ENCODE assay signal across 8 mouse cellular contexts in genomic region chr16:4606431-4607084, GRCm38 (mm10). TPM values are rescaled to one million over a fixed set of nuclear protein-coding genes. Genes with fewer than 3 reads are reported as not detected.
DNase-seq lines count a peak whose midpoint lies in the region; ATAC-seq and TF ChIP-seq lines count a peak whose summit lies in the region.

No protein-coding gene starts in this region.

- DNase-seq in thymus, postnatal 0 days (ENCODE audit: low spot score) = peak; percentile 32
- no peak for DNase-seq in thymus, adult 2 months
- DNase-seq in embryonic facial prominence, embryonic 14.5 days (ENCODE audit: low spot score) = no peak
- peak; percentile 51 to 73 for DNase-seq in heart, postnatal 14 days
- peak; percentile 80 to 84 for DNase-seq in kidney, postnatal 25 days
- no peak for DNase-seq in ovary, adult 18-20 months (ENCODE audit: low spot score)

- TF ChIP-seq CTCF in thymus, adult 2 months (IDR thresholded peaks at IDR 0.05; ENCODE audit: borderline replicate concordance, control insufficient read depth, extremely low read depth, insufficient read depth, low read length, poor library complexity) = no peak

- no peak overlapping the region for H3K4me2 ChIP-seq in embryonic facial prominence, embryonic 14.5 days (ENCODE audit: low read depth, low read length)

- WGBS in thymus, adult 2 months = 66% methylated on average over 5 of the region's 5 CpGs
- 30% methylated on average over 5 of the region's 5 CpGs for WGBS in embryonic facial prominence, embryonic 14.5 days

- no peak for ATAC-seq in embryonic facial prominence, embryonic 14.5 days (ENCODE audit: low read depth)
- ATAC-seq in megakaryocyte-erythroid progenitor cell, adult 5-6 weeks (replicated peaks; ENCODE audit: low FRiP score, low TSS enrichment, poor library complexity, severe bottlenecking) = peak; percentile 60; the same call in 1 of the 2 replicates
- no peak for ATAC-seq in activated CD4-positive, CD25-positive, alpha-beta regulatory T cell, adult 4 months

- no peaks in the 10 kb centered on the region for H3K4me1 ChIP-seq in thymus, adult 2 months (replicated peaks; ENCODE audit: control insufficient read depth, insufficient read depth, low read length)
- H3K4me1 ChIP-seq in embryonic facial prominence, embryonic 14.5 days (ENCODE audit: control insufficient read depth, insufficient read depth, low read length) = peaks cover 55% of the 10 kb centered on the region

- no peaks in the 10 kb centered on the region for H3K36me3 ChIP-seq in thymus, adult 2 months (ENCODE audit: control insufficient read depth, insufficient read depth, low read length)
- H3K36me3 ChIP-seq in embryonic facial prominence, embryonic 14.5 days (ENCODE audit: control insufficient read depth, insufficient read depth, low read length) = peaks cover 26% of the 10 kb centered on the region

- H3K27me3 ChIP-seq in thymus, adult 2 months (ENCODE audit: control insufficient read depth, insufficient read depth, low read length) = no peaks in the 10 kb centered on the region
- no peaks in the 10 kb centered on the region for H3K27me3 ChIP-seq in embryonic facial prominence, embryonic 14.5 days (replicated peaks; ENCODE audit: control insufficient read depth, insufficient read depth, low read length)

- H3K27ac ChIP-seq in thymus, adult 2 months (ENCODE audit: control insufficient read depth, insufficient read depth, low read length) = no peak overlapping the region
- peak overlapping the region; percentile 8; the same call in 1 of the 2 replicates for H3K27ac ChIP-seq in embryonic facial prominence, embryonic 14.5 days (replicated peaks; ENCODE audit: low read depth, low read length)

- H3K9me3 ChIP-seq in embryonic facial prominence, embryonic 14.5 days (ENCODE audit: control insufficient read depth, low read length) = no peaks in the 10 kb centered on the region

- no peak overlapping the region for H3K9ac ChIP-seq in embryonic facial prominence, embryonic 14.5 days (ENCODE audit: low read depth, low read length)

- TF ChIP-seq POLR2A in thymus, adult 2 months (IDR thresholded peaks at IDR 0.05; ENCODE audit: control insufficient read depth, extremely low read depth, insufficient read depth, low read length, poor library complexity) = no peak

- H3K4me3 ChIP-seq in thymus, adult 2 months (ENCODE audit: control insufficient read depth, insufficient read depth, low read length) = no peak overlapping the region
- no peak overlapping the region for H3K4me3 ChIP-seq in embryonic facial prominence, embryonic 14.5 days (ENCODE audit: low read depth, low read length)

- intact Hi-C loops in heart, postnatal 14 days (cut with DNase I) = loop anchor here (1.0 to 10.0 kb wide), 4 partner anchors 38 to 302 kb away; no protein-coding TSS in a partner anchor

RNA-seq across cellular contexts. Expression of gene Glis2, which starts 12.0 kb away (rescaled TPM):
- polyA plus RNA-seq in thymus, postnatal 0 days (2015; fragmentation: Nextera tagmentation; extraction: Ambion mirVana) = 3.6 and 5.3 TPM in 2 replicates
- polyA plus RNA-seq in thymus, adult 2 months (2012; rRNA removed) = 11.8 and 14.3 TPM in 2 replicates
- polyA plus RNA-seq in embryonic facial prominence, embryonic 14.5 days (2014; fragmentation: Nextera tagmentation; extraction: Ambion mirVana) = 34.7 and 36.3 TPM in 2 replicates
- total RNA-seq in heart, postnatal 14 days (2021) = 10 to 100 TPM; 20.8 to 23.0 TPM
- total RNA-seq in megakaryocyte-erythroid progenitor cell, adult 5-6 weeks (2014; fragmentation: Nextera tagmentation) = 2.0 TPM in 1 of 2 replicates, not detected in the other
- 0.33 TPM in 1 of 2 replicates, not detected in the other for total RNA-seq in megakaryocyte-erythroid progenitor cell, adult 5-6 weeks (2017)
- under 1 TPM in 1 of 2 experiments, not detected in 1; 0.71 TPM for polyA plus RNA-seq in activated CD4-positive, CD25-positive, alpha-beta regulatory T cell, adult 4 months (2017; shearing (Covaris generic))

RNA-seq across cellular contexts. Expression of gene Pam16, which starts 18.2 kb away (rescaled TPM):
- 147 and 155 TPM in 2 replicates for polyA plus RNA-seq in thymus, postnatal 0 days (2015; fragmentation: Nextera tagmentation; extraction: Ambion mirVana)
- polyA plus RNA-seq in thymus, adult 2 months (2012; rRNA removed) = 35.7 and 40.4 TPM in 2 replicates
- 90.8 and 90.9 TPM in 2 replicates for polyA plus RNA-seq in embryonic facial prominence, embryonic 14.5 days (2014; fragmentation: Nextera tagmentation; extraction: Ambion mirVana)
- total RNA-seq in heart, postnatal 14 days (2021) = 100 to 1,000 TPM; 119 to 137 TPM
- total RNA-seq in megakaryocyte-erythroid progenitor cell, adult 5-6 weeks (2014; fragmentation: Nextera tagmentation) = 76.0 and 100 TPM in 2 replicates
- 18.2 and 24.0 TPM in 2 replicates for total RNA-seq in megakaryocyte-erythroid progenitor cell, adult 5-6 weeks (2017)
- polyA plus RNA-seq in activated CD4-positive, CD25-positive, alpha-beta regulatory T cell, adult 4 months (2017; shearing (Covaris generic)) = 10 to 100 TPM; 30.5 to 37.9 TPM

RNA-seq across cellular contexts. Expression of gene Vasn, which starts 33.2 kb away (rescaled TPM):
- 2.0 and 2.4 TPM in 2 replicates for polyA plus RNA-seq in thymus, postnatal 0 days (2015; fragmentation: Nextera tagmentation; extraction: Ambion mirVana)
- polyA plus RNA-seq in thymus, adult 2 months (2012; rRNA removed) = 5.3 and 8.1 TPM in 2 replicates
- 31.3 and 32.4 TPM in 2 replicates for polyA plus RNA-seq in embryonic facial prominence, embryonic 14.5 days (2014; fragmentation: Nextera tagmentation; extraction: Ambion mirVana)
- 10 to 100 TPM; 12.1 to 14.7 TPM for total RNA-seq in heart, postnatal 14 days (2021)
- total RNA-seq in megakaryocyte-erythroid progenitor cell, adult 5-6 weeks (2014; fragmentation: Nextera tagmentation) = not detected in 2 replicates
- total RNA-seq in megakaryocyte-erythroid progenitor cell, adult 5-6 weeks (2017) = 0.38 and 0.65 TPM in 2 replicates
- 1 to 10 TPM in 1 of 2 experiments, under 1 TPM in 1; 0.79 to 1.1 TPM for polyA plus RNA-seq in activated CD4-positive, CD25-positive, alpha-beta regulatory T cell, adult 4 months (2017; shearing (Covaris generic))

RNA-seq across cellular contexts. Expression of gene Dnaja3, which starts 33.2 kb away (rescaled TPM):
- 47.3 and 48.7 TPM in 2 replicates for polyA plus RNA-seq in thymus, postnatal 0 days (2015; fragmentation: Nextera tagmentation; extraction: Ambion mirVana)
- 18.3 and 19.7 TPM in 2 replicates for polyA plus RNA-seq in thymus, adult 2 months (2012; rRNA removed)
- 57.6 and 57.7 TPM in 2 replicates for polyA plus RNA-seq in embryonic facial prominence, embryonic 14.5 days (2014; fragmentation: Nextera tagmentation; extraction: Ambion mirVana)
- total RNA-seq in heart, postnatal 14 days (2021) = 100 to 1,000 TPM; 121 to 123 TPM
- total RNA-seq in megakaryocyte-erythroid progenitor cell, adult 5-6 weeks (2014; fragmentation: Nextera tagmentation) = 56.5 and 81.2 TPM in 2 replicates
- 71.0 and 106 TPM in 2 replicates for total RNA-seq in megakaryocyte-erythroid progenitor cell, adult 5-6 weeks (2017)
- 10 to 100 TPM; 17.3 to 22.8 TPM for polyA plus RNA-seq in activated CD4-positive, CD25-positive, alpha-beta regulatory T cell, adult 4 months (2017; shearing (Covaris generic))

RNA-seq across cellular contexts. Expression of gene Tfap4, which starts 46.9 kb away (rescaled TPM):
- 16.5 and 19.7 TPM in 2 replicates for polyA plus RNA-seq in thymus, postnatal 0 days (2015; fragmentation: Nextera tagmentation; extraction: Ambion mirVana)
- polyA plus RNA-seq in thymus, adult 2 months (2012; rRNA removed) = 12.0 and 13.5 TPM in 2 replicates
- polyA plus RNA-seq in embryonic facial prominence, embryonic 14.5 days (2014; fragmentation: Nextera tagmentation; extraction: Ambion mirVana) = 16.6 and 17.2 TPM in 2 replicates
- 1 to 10 TPM; 3.0 to 3.1 TPM for total RNA-seq in heart, postnatal 14 days (2021)
- total RNA-seq in megakaryocyte-erythroid progenitor cell, adult 5-6 weeks (2014; fragmentation: Nextera tagmentation) = 31.4 and 38.4 TPM in 2 replicates
- total RNA-seq in megakaryocyte-erythroid progenitor cell, adult 5-6 weeks (2017) = 47.3 and 69.9 TPM in 2 replicates
- polyA plus RNA-seq in activated CD4-positive, CD25-positive, alpha-beta regulatory T cell, adult 4 months (2017; shearing (Covaris generic)) = 1 to 10 TPM; 4.1 to 6.2 TPM

Comparison
In these comparisons a context has a peak if more than half of its experiments do, and no peak if none do; other contexts are left out.
1. DNase-seq: peak in thymus, postnatal 0 days (single experiment), heart, postnatal 14 days (2 of 2) and kidney, postnatal 25 days (2 of 2); none in thymus, adult 2 months (single experiment), embryonic facial prominence, embryonic 14.5 days (single experiment) and ovary, adult 18-20 months (single experiment).